Mouse (Mus musculus) forebrain, embryonic 10.5 days (tissue): ENCODE results near the gene Haus3. TPM values are rescaled to one million over a fixed set of nuclear protein-coding genes. Genes with fewer than 3 reads are reported as not detected.

ENCODE experiments used
- DNase-seq: peaks from one replicate; pipeline ENCODE4 v3.0.0-alpha.2; 2017; ENCODE audit warnings: low spot score; ENCODE audit errors: extremely low spot score
- H3K27ac ChIP-seq: fragments of 300-500 bp; sonication (generic); 2 replicates; pipeline ENCODE4 v1.5.1; 2016; ENCODE audit warnings: mild to moderate bottlenecking
- H3K27me3 ChIP-seq: fragments of 300-500 bp; sonication (generic); 2 replicates; pipeline ENCODE4 v1.6.1; 2016; ENCODE audit warnings: mild to moderate bottlenecking; ENCODE audit not compliant: poor library complexity, severe bottlenecking
- H3K36me3 ChIP-seq: fragments of 300-500 bp; sonication (generic); replicated peaks from 2 replicates; pipeline ENCODE4 v1.6.1; 2016; ENCODE audit warnings: mild to moderate bottlenecking, moderate library complexity
- H3K4me1 ChIP-seq: fragments of 300-500 bp; sonication (generic); 2 replicates; pipeline ENCODE4 v1.6.1; 2016
- H3K4me3 ChIP-seq: fragments of 300-500 bp; sonication (generic); 2 replicates; pipeline ENCODE4 v1.5.1; 2016; ENCODE audit warnings: mild to moderate bottlenecking, moderate library complexity
- H3K9me3 ChIP-seq: fragments of 300-500 bp; sonication (generic); 2 replicates; pipeline ENCODE4 v1.6.1; 2016; ENCODE audit warnings: mild to moderate bottlenecking, moderate library complexity
- WGBS: fragments of 180-500 bp; shearing (Covaris S2); methylation state at CpG from one replicate; pipeline ENCODE4 v1.1.7; 2016; 5-methylcytosine and 5-hydroxymethylcytosine counted together
- polyA plus RNA-seq: library from polyadenylated mRNA; unstranded; fragments of >200 nt; fragmentation: Nextera tagmentation; extraction: Ambion mirVana; gene quantifications from 2 replicates; pipeline ENCODE4 v1.2.1, GENCODE M21; 2016

Haus3 gene
- polyA plus RNA-seq, 1 experiment from 2014 or later = 53.8 TPM

- no peaks in the 10 kb centered on the region for H3K9me3 ChIP-seq
- no peaks in the 10 kb centered on the region; the same call in 1 of the 2 replicates for H3K36me3 ChIP-seq
- no peak for DNase-seq
- no peak overlapping the region for H3K27ac ChIP-seq
- WGBS = 86% methylated on average over 3 of the region's 3 CpGs
- H3K4me1 ChIP-seq = peaks cover 42% of the 10 kb centered on the region
- peaks cover 16% of the 10 kb centered on the region for H3K27me3 ChIP-seq
- no peak overlapping the region for H3K4me3 ChIP-seq
Observed at GRCm38 (mm10) chr5:34183976-34184375, 14.6 kb upstream of the Haus3 start.

- H3K4me3 ChIP-seq = no peak overlapping the region
- 88% methylated on average over 5 of the region's 5 CpGs for WGBS
- H3K27me3 ChIP-seq = peaks cover 16% of the 10 kb centered on the region
- H3K9me3 ChIP-seq = no peaks in the 10 kb centered on the region
- H3K27ac ChIP-seq = no peak overlapping the region
- no peak for DNase-seq
- H3K36me3 ChIP-seq = peaks cover 2% of the 10 kb centered on the region
- peaks cover 37% of the 10 kb centered on the region for H3K4me1 ChIP-seq
Observed at GRCm38 (mm10) chr5:34183156-34183880, 14.0 kb upstream of the Haus3 start.

GRCm38 (mm10) chr5:34182486-34182885, 13.2 kb upstream of the Haus3 start:
- Histone ChIP-seq H3K27me3 (peaks cover 16% of the 10 kb centered on the region), H3K4me3 (no peak overlapping the region), H3K36me3 (peaks cover 8% of the 10 kb centered on the region), H3K4me1 (peaks cover 31% of the 10 kb centered on the region), H3K9me3 (no peaks in the 10 kb centered on the region), H3K27ac (no peak overlapping the region)
- WGBS = 89% methylated on average over 3 of the region's 3 CpGs
- DNase-seq = no peak

GRCm38 (mm10) chr5:34177821-34178220, 8.5 kb upstream of the Haus3 start:
- peaks cover 34% of the 10 kb centered on the region for H3K36me3 ChIP-seq
- DNase-seq = no peak
- 92% methylated on average over 4 of the region's 4 CpGs for WGBS

GRCm38 (mm10) chr5:34177091-34177490, 7.8 kb upstream of the Haus3 start:
- H3K4me1 ChIP-seq = peaks cover 7% of the 10 kb centered on the region
- H3K36me3 ChIP-seq = peaks cover 34% of the 10 kb centered on the region
- no peak overlapping the region for H3K4me3 ChIP-seq
- no peaks in the 10 kb centered on the region for H3K9me3 ChIP-seq
- H3K27me3 ChIP-seq = no peaks in the 10 kb centered on the region
- 92% methylated on average over 2 of the region's 2 CpGs for WGBS
- DNase-seq = no peak
- no peak overlapping the region for H3K27ac ChIP-seq

More at GRCm38 (mm10) chr5:34177821-34178220, 8.5 kb upstream of the Haus3 start:
- Histone ChIP-seq H3K9me3 (no peaks in the 10 kb centered on the region), H3K4me3 (no peak overlapping the region), H3K27me3 (no peaks in the 10 kb centered on the region), H3K4me1 (peaks cover 7% of the 10 kb centered on the region), H3K27ac (no peak overlapping the region)

GRCm38 (mm10) chr5:34176691-34177090, 7.4 kb upstream of the Haus3 start:
- H3K36me3 ChIP-seq = peaks cover 34% of the 10 kb centered on the region
- no peaks in the 10 kb centered on the region for H3K27me3 ChIP-seq
- H3K4me3 ChIP-seq = no peak overlapping the region
- no peak for DNase-seq
- H3K9me3 ChIP-seq = no peaks in the 10 kb centered on the region
- 69% methylated on average over 10 of the region's 10 CpGs for WGBS
- peaks cover 7% of the 10 kb centered on the region for H3K4me1 ChIP-seq
- H3K27ac ChIP-seq = no peak overlapping the region

- no peaks in the 10 kb centered on the region for H3K9me3 ChIP-seq
- no peaks in the 10 kb centered on the region for H3K27me3 ChIP-seq
- H3K36me3 ChIP-seq = peaks cover 34% of the 10 kb centered on the region
- H3K27ac ChIP-seq = peak overlapping the region; percentile 48; the same call in 1 of the 2 replicates
- H3K4me3 ChIP-seq = no peak overlapping the region
- DNase-seq = no peak
- 24% methylated on average over 5 of the region's 5 CpGs for WGBS
- peaks cover 7% of the 10 kb centered on the region for H3K4me1 ChIP-seq
Observed at GRCm38 (mm10) chr5:34175403-34175694, 6.0 kb upstream of the Haus3 start.

GRCm38 (mm10) chr5:34174550-34175402, 5.4 kb upstream of the Haus3 start:
- Histone ChIP-seq H3K27me3 (no peaks in the 10 kb centered on the region), H3K4me1 (peaks cover 13% of the 10 kb centered on the region), H3K9me3 (no peaks in the 10 kb centered on the region), H3K36me3 (peaks cover 34% of the 10 kb centered on the region), H3K4me3 (no peak overlapping the region), H3K27ac (peak overlapping the region; percentile 48; the same call in 1 of the 2 replicates)
- peak; percentile 11 for DNase-seq
- WGBS = 76% methylated on average over 5 of the region's 5 CpGs

GRCm38 (mm10) chr5:34174021-34174420, 4.7 kb upstream of the Haus3 start:
- 91% methylated on average over 2 of the region's 2 CpGs for WGBS
- H3K27ac ChIP-seq = no peak overlapping the region
- DNase-seq = no peak
- no peaks in the 10 kb centered on the region for H3K9me3 ChIP-seq
- H3K36me3 ChIP-seq = peaks cover 34% of the 10 kb centered on the region
- peaks cover 16% of the 10 kb centered on the region for H3K4me1 ChIP-seq
- H3K4me3 ChIP-seq = no peak overlapping the region
- no peaks in the 10 kb centered on the region for H3K27me3 ChIP-seq

- H3K4me1 ChIP-seq = peaks cover 39% of the 10 kb centered on the region
- DNase-seq = no peak
- H3K27ac ChIP-seq = no peak overlapping the region; the same call in 1 of the 2 replicates
- no peak overlapping the region for H3K4me3 ChIP-seq
- no peaks in the 10 kb centered on the region for H3K27me3 ChIP-seq
- 82% methylated on average over 4 of the region's 4 CpGs for WGBS
- H3K36me3 ChIP-seq = peaks cover 15% of the 10 kb centered on the region; the same call in 1 of the 2 replicates
- H3K9me3 ChIP-seq = no peaks in the 10 kb centered on the region
Observed at GRCm38 (mm10) chr5:34170726-34171125, 1.4 kb upstream of the Haus3 start.

- no peak for DNase-seq
- Histone ChIP-seq H3K4me3 (peak overlapping the region; percentile 77), H3K36me3 (peaks cover 23% of the 10 kb centered on the region), H3K27ac (peak overlapping the region; percentile 95), H3K9me3 (no peaks in the 10 kb centered on the region), H3K4me1 (peaks cover 39% of the 10 kb centered on the region), H3K27me3 (no peaks in the 10 kb centered on the region)
- 84% methylated on average over 3 of the region's 3 CpGs for WGBS
Observed at GRCm38 (mm10) chr5:34169954-34170353, 627 bp upstream of the Haus3 start.

- H3K27ac ChIP-seq = no peak overlapping the region
- H3K4me1 ChIP-seq = peaks cover 45% of the 10 kb centered on the region
- no peaks in the 10 kb centered on the region for H3K9me3 ChIP-seq
- H3K27me3 ChIP-seq = no peaks in the 10 kb centered on the region
- DNase-seq = no peak
- WGBS = 93% methylated on average over 4 of the region's 4 CpGs
- peak overlapping the region; percentile 77 for H3K4me3 ChIP-seq
- H3K36me3 ChIP-seq = peaks cover 31% of the 10 kb centered on the region
Observed at GRCm38 (mm10) chr5:34167857-34168256, 1.5 kb downstream of the Haus3 start.

- DNase-seq = no peak
- H3K27ac ChIP-seq = no peak overlapping the region
- H3K36me3 ChIP-seq = peaks cover 51% of the 10 kb centered on the region
- H3K27me3 ChIP-seq = no peaks in the 10 kb centered on the region
- 91% methylated on average over 4 of the region's 4 CpGs for WGBS
- H3K9me3 ChIP-seq = no peaks in the 10 kb centered on the region
- peaks cover 45% of the 10 kb centered on the region for H3K4me1 ChIP-seq
- no peak overlapping the region for H3K4me3 ChIP-seq
Observed at GRCm38 (mm10) chr5:34165793-34166192, 3.5 kb downstream of the Haus3 start.
